Mouse (Mus musculus) heart, adult 2 months (tissue): ENCODE measurements around the gene Shb.

ENCODE experiments used
- CTCF ChIP-seq: fragments of 200-600 bp; IDR thresholded peaks from 2 replicates; pipeline ENCODE4 v1.8.1; 2022; ENCODE audit warnings: antibody characterized with exemption, mild to moderate bottlenecking, moderate library complexity
- EP300 ChIP-seq: fragments of 200-500 bp; IDR thresholded peaks from 2 replicates; pipeline ENCODE4 v1.6.1; 2011; ENCODE audit warnings: low read depth, low read length, control low read depth; ENCODE audit not compliant: insufficient read depth
- POLR2A ChIP-seq: fragments of 200-500 bp; IDR thresholded peaks from 2 replicates; pipeline ENCODE4 v1.6.1; 2011; ENCODE audit warnings: mild to moderate bottlenecking, low read depth, low read length, control low read depth; ENCODE audit not compliant: insufficient read depth

GRCm38 (mm10) chr4:45558211-45558610 is 25.9 kb upstream of the Shb start:
- no peak for TF ChIP-seq CTCF
- TF ChIP-seq POLR2A = no peak
- no peak for TF ChIP-seq EP300
